Mouse (Mus musculus): Measurements from ENCODE around the gene Prm1. TPM values are rescaled to one million over a fixed set of nuclear protein-coding genes. Genes with fewer than 3 reads are reported as not detected.

Prm1 gene
- polyA plus RNA-seq, 1 experiment, result 4.6 TPM

- TF ChIP-seq POLR2A (IDR thresholded peaks at IDR 0.05; ENCODE audit: borderline replicate concordance, control insufficient read depth, low read depth, low read length), result no peak
- TF ChIP-seq CTCF (IDR thresholded peaks at IDR 0.05; ENCODE audit: control insufficient read depth, insufficient read depth, low read length), result no peak
- Histone ChIP-seq H3K27ac (ENCODE audit: control insufficient read depth, insufficient read depth, low read depth, low read length, poor library complexity) (peak overlapping the region; percentile 25; the same call in 1 of the 2 replicates), H3K4me3 (replicated peaks; ENCODE audit: control insufficient read depth, low read depth, low read length) (no peak overlapping the region), H3K4me1 (ENCODE audit: control insufficient read depth, insufficient read depth, low read length) (peaks cover 9% of the 10 kb centered on the region)
- WGBS, result 21% methylated on average over 4 of the region's 4 CpGs
Observed at GRCm38 (mm10) chr16:10774726-10775125, 30.9 kb downstream of the Prm1 start.

GRCm38 (mm10) chr16:10773543-10773942, 32.1 kb downstream of the Prm1 start:
- TF ChIP-seq POLR2A (IDR thresholded peaks at IDR 0.05; ENCODE audit: borderline replicate concordance, control insufficient read depth, low read depth, low read length) (no peak), CTCF (IDR thresholded peaks at IDR 0.05; ENCODE audit: control insufficient read depth, insufficient read depth, low read length) (no peak)
- WGBS, result 89% methylated on average over 8 of the region's 8 CpGs
- no peak overlapping the region for H3K27ac ChIP-seq (ENCODE audit: control insufficient read depth, insufficient read depth, low read depth, low read length, poor library complexity)
- peaks cover 11% of the 10 kb centered on the region for H3K4me1 ChIP-seq (ENCODE audit: control insufficient read depth, insufficient read depth, low read length)
- no peak overlapping the region for H3K4me3 ChIP-seq (replicated peaks; ENCODE audit: control insufficient read depth, low read depth, low read length)

GRCm38 (mm10) chr16:10771769-10772510, 33.7 kb downstream of the Prm1 start:
- Histone ChIP-seq H3K4me1 (ENCODE audit: control insufficient read depth, insufficient read depth, low read length) (peaks cover 13% of the 10 kb centered on the region), H3K4me3 (replicated peaks; ENCODE audit: control insufficient read depth, low read depth, low read length) (no peak overlapping the region), H3K27ac (ENCODE audit: control insufficient read depth, insufficient read depth, low read depth, low read length, poor library complexity) (peak overlapping the region; percentile 45)
- 26% methylated on average over 19 of the region's 19 CpGs for WGBS
- no peak for TF ChIP-seq POLR2A (IDR thresholded peaks at IDR 0.05; ENCODE audit: borderline replicate concordance, control insufficient read depth, low read depth, low read length)
- TF ChIP-seq CTCF (IDR thresholded peaks at IDR 0.05; ENCODE audit: control insufficient read depth, insufficient read depth, low read length), result no peak

- Histone ChIP-seq H3K4me1 (ENCODE audit: control insufficient read depth, insufficient read depth, low read length) (peaks cover 13% of the 10 kb centered on the region), H3K4me3 (replicated peaks; ENCODE audit: control insufficient read depth, low read depth, low read length) (no peak overlapping the region), H3K27ac (ENCODE audit: control insufficient read depth, insufficient read depth, low read depth, low read length, poor library complexity) (no peak overlapping the region)
- WGBS, result 33% methylated on average over 4 of the region's 4 CpGs
- TF ChIP-seq CTCF (IDR thresholded peaks at IDR 0.05; ENCODE audit: control insufficient read depth, insufficient read depth, low read length) (no peak), POLR2A (IDR thresholded peaks at IDR 0.05; ENCODE audit: borderline replicate concordance, control insufficient read depth, low read depth, low read length) (no peak)
Observed at GRCm38 (mm10) chr16:10770531-10771325, 34.9 kb downstream of the Prm1 start.

GRCm38 (mm10) chr16:10769661-10770060, 36.0 kb downstream of the Prm1 start:
- Histone ChIP-seq H3K27ac (ENCODE audit: control insufficient read depth, insufficient read depth, low read depth, low read length, poor library complexity) (0 out of 2 replicates have a peak overlapping the region, but pooled peaks have one; percentile 19), H3K4me3 (replicated peaks; ENCODE audit: control insufficient read depth, low read depth, low read length) (no peak overlapping the region), H3K4me1 (ENCODE audit: control insufficient read depth, insufficient read depth, low read length) (peaks cover 13% of the 10 kb centered on the region)
- TF ChIP-seq POLR2A (IDR thresholded peaks at IDR 0.05; ENCODE audit: borderline replicate concordance, control insufficient read depth, low read depth, low read length) (no peak), CTCF (IDR thresholded peaks at IDR 0.05; ENCODE audit: control insufficient read depth, insufficient read depth, low read length) (no peak)
- 14% methylated on average over 2 of the region's 2 CpGs for WGBS

- peaks cover 13% of the 10 kb centered on the region for H3K4me1 ChIP-seq (ENCODE audit: control insufficient read depth, insufficient read depth, low read length)
- H3K27ac ChIP-seq (ENCODE audit: control insufficient read depth, insufficient read depth, low read depth, low read length, poor library complexity), result no peak overlapping the region
- no peak overlapping the region for H3K4me3 ChIP-seq (replicated peaks; ENCODE audit: control insufficient read depth, low read depth, low read length)
- WGBS, result 4% methylated on average over 9 of the region's 9 CpGs
- no peak for TF ChIP-seq CTCF (IDR thresholded peaks at IDR 0.05; ENCODE audit: control insufficient read depth, insufficient read depth, low read length)
- no peak for TF ChIP-seq POLR2A (IDR thresholded peaks at IDR 0.05; ENCODE audit: borderline replicate concordance, control insufficient read depth, low read depth, low read length)
Observed at GRCm38 (mm10) chr16:10768821-10769220, 36.8 kb downstream of the Prm1 start.

- peaks cover 13% of the 10 kb centered on the region for H3K4me1 ChIP-seq (ENCODE audit: control insufficient read depth, insufficient read depth, low read length)
- no peak for TF ChIP-seq POLR2A (IDR thresholded peaks at IDR 0.05; ENCODE audit: borderline replicate concordance, control insufficient read depth, low read depth, low read length)
- TF ChIP-seq CTCF (IDR thresholded peaks at IDR 0.05; ENCODE audit: control insufficient read depth, insufficient read depth, low read length), result peak; percentile 62
- no peak overlapping the region for H3K27ac ChIP-seq (ENCODE audit: control insufficient read depth, insufficient read depth, low read depth, low read length, poor library complexity)
- 44% methylated on average over 4 of the region's 4 CpGs for WGBS
- H3K4me3 ChIP-seq (replicated peaks; ENCODE audit: control insufficient read depth, low read depth, low read length), result no peak overlapping the region
Observed at GRCm38 (mm10) chr16:10767158-10767557, 38.5 kb downstream of the Prm1 start.

- no peak overlapping the region for H3K27ac ChIP-seq (ENCODE audit: control insufficient read depth, insufficient read depth, low read depth, low read length, poor library complexity)
- 12% methylated on average over 2 of the region's 2 CpGs for WGBS
- H3K4me1 ChIP-seq (ENCODE audit: control insufficient read depth, insufficient read depth, low read length), result peaks cover 4% of the 10 kb centered on the region; the same call in 1 of the 2 replicates
- no peak for TF ChIP-seq CTCF (IDR thresholded peaks at IDR 0.05; ENCODE audit: control insufficient read depth, insufficient read depth, low read length)
- no peak overlapping the region for H3K4me3 ChIP-seq (replicated peaks; ENCODE audit: control insufficient read depth, low read depth, low read length)
Observed at GRCm38 (mm10) chr16:10764323-10764722, 41.3 kb downstream of the Prm1 start.
